Mouse (Mus musculus): ENCODE measurements at regions not wholly inside any gene's neighbourhood (a gene's known extent, or its start where the extent isn't known, plus 50 kb on each side); places are given as distances from the start of the nearest gene placed in this dataset.

- Histone ChIP-seq H3K4me2 (ENCODE audit: low read length) (no peak overlapping the region), H3K27me3 (replicated peaks; ENCODE audit: control insufficient read depth, insufficient read depth, low read length) (no peaks in the 10 kb centered on the region), H3K9me3 (ENCODE audit: control insufficient read depth, low read length) (no peaks in the 10 kb centered on the region), H3K9ac (ENCODE audit: low read depth, low read length) (no peak overlapping the region), H3K4me3 (ENCODE audit: low read length) (no peak overlapping the region), H3K36me3 (ENCODE audit: control insufficient read depth, insufficient read depth, low read length) (no peaks in the 10 kb centered on the region), H3K4me1 (ENCODE audit: control insufficient read depth, insufficient read depth, low read depth, low read length) (no peaks in the 10 kb centered on the region), H3K27ac (ENCODE audit: low read depth, low read length) (no peak overlapping the region)
- WGBS = 68% methylated on average over 10 of the region's 10 CpGs
- no peak for ATAC-seq
Measured at GRCm38 (mm10) chr17:51500751-51501150, 321.6 kb upstream of the Tbc1d5 start.

- no peak for ATAC-seq
- Histone ChIP-seq H3K27me3 (replicated peaks; ENCODE audit: control insufficient read depth, insufficient read depth, low read length) (no peaks in the 10 kb centered on the region), H3K4me3 (ENCODE audit: low read length) (no peak overlapping the region), H3K4me2 (ENCODE audit: low read length) (no peak overlapping the region), H3K4me1 (ENCODE audit: control insufficient read depth, insufficient read depth, low read depth, low read length) (no peaks in the 10 kb centered on the region), H3K27ac (ENCODE audit: low read depth, low read length) (no peak overlapping the region), H3K9ac (ENCODE audit: low read depth, low read length) (no peak overlapping the region), H3K36me3 (ENCODE audit: control insufficient read depth, insufficient read depth, low read length) (no peaks in the 10 kb centered on the region), H3K9me3 (ENCODE audit: control insufficient read depth, low read length) (no peaks in the 10 kb centered on the region)
- 80% methylated on average over 2 of the region's 2 CpGs for WGBS
Measured at GRCm38 (mm10) chr17:51499541-51499940, 320.4 kb upstream of the Tbc1d5 start.

GRCm38 (mm10) chr17:51495038-51495437, 315.9 kb upstream of the Tbc1d5 start:
- no peak overlapping the region for H3K9ac ChIP-seq (ENCODE audit: low read depth, low read length)
- 57% methylated on average over 2 of the region's 2 CpGs for WGBS
- no peaks in the 10 kb centered on the region for H3K36me3 ChIP-seq (ENCODE audit: control insufficient read depth, insufficient read depth, low read length)
- ATAC-seq = no peak
- no peak overlapping the region for H3K4me2 ChIP-seq (ENCODE audit: low read length)
- H3K27ac ChIP-seq (ENCODE audit: low read depth, low read length) = no peak overlapping the region
- no peaks in the 10 kb centered on the region for H3K27me3 ChIP-seq (replicated peaks; ENCODE audit: control insufficient read depth, insufficient read depth, low read length)
- no peaks in the 10 kb centered on the region for H3K4me1 ChIP-seq (ENCODE audit: control insufficient read depth, insufficient read depth, low read depth, low read length)
- H3K4me3 ChIP-seq (ENCODE audit: low read length) = no peak overlapping the region
- H3K9me3 ChIP-seq (ENCODE audit: control insufficient read depth, low read length) = no peaks in the 10 kb centered on the region

GRCm38 (mm10) chr17:51489386-51489785, 310.2 kb upstream of the Tbc1d5 start:
- ATAC-seq = no peak
- 86% methylated on average over 3 of the region's 3 CpGs for WGBS
- no peak overlapping the region for H3K4me3 ChIP-seq (ENCODE audit: low read length)
- H3K36me3 ChIP-seq (ENCODE audit: control insufficient read depth, insufficient read depth, low read length) = no peaks in the 10 kb centered on the region
- H3K9ac ChIP-seq (ENCODE audit: low read depth, low read length) = no peak overlapping the region
- H3K27ac ChIP-seq (ENCODE audit: low read depth, low read length) = no peak overlapping the region
- H3K4me1 ChIP-seq (ENCODE audit: control insufficient read depth, insufficient read depth, low read depth, low read length) = no peaks in the 10 kb centered on the region
- no peak overlapping the region for H3K4me2 ChIP-seq (ENCODE audit: low read length)
- no peaks in the 10 kb centered on the region for H3K9me3 ChIP-seq (ENCODE audit: control insufficient read depth, low read length)
- H3K27me3 ChIP-seq (replicated peaks; ENCODE audit: control insufficient read depth, insufficient read depth, low read length) = no peaks in the 10 kb centered on the region

- Histone ChIP-seq H3K4me3 (ENCODE audit: low read length) (no peak overlapping the region), H3K36me3 (ENCODE audit: control insufficient read depth, insufficient read depth, low read length) (no peaks in the 10 kb centered on the region), H3K4me1 (ENCODE audit: control insufficient read depth, insufficient read depth, low read depth, low read length) (no peaks in the 10 kb centered on the region), H3K27ac (ENCODE audit: low read depth, low read length) (no peak overlapping the region), H3K27me3 (replicated peaks; ENCODE audit: control insufficient read depth, insufficient read depth, low read length) (no peaks in the 10 kb centered on the region), H3K4me2 (ENCODE audit: low read length) (no peak overlapping the region), H3K9ac (ENCODE audit: low read depth, low read length) (no peak overlapping the region), H3K9me3 (ENCODE audit: control insufficient read depth, low read length) (no peaks in the 10 kb centered on the region)
- WGBS = 91% methylated on average over 3 of the region's 3 CpGs
- no peak for ATAC-seq
Measured at GRCm38 (mm10) chr17:51487918-51488445, 308.8 kb upstream of the Tbc1d5 start.

- H3K4me3 ChIP-seq (ENCODE audit: low read length) = no peak overlapping the region
- H3K9ac ChIP-seq (ENCODE audit: low read depth, low read length) = no peak overlapping the region
- H3K27ac ChIP-seq (ENCODE audit: low read depth, low read length) = no peak overlapping the region
- no peak for ATAC-seq
- 86% methylated on average over 7 of the region's 7 CpGs for WGBS
- no peaks in the 10 kb centered on the region for H3K4me1 ChIP-seq (ENCODE audit: control insufficient read depth, insufficient read depth, low read depth, low read length)
- no peak overlapping the region for H3K4me2 ChIP-seq (ENCODE audit: low read length)
- H3K36me3 ChIP-seq (ENCODE audit: control insufficient read depth, insufficient read depth, low read length) = no peaks in the 10 kb centered on the region
- no peaks in the 10 kb centered on the region for H3K9me3 ChIP-seq (ENCODE audit: control insufficient read depth, low read length)
- no peaks in the 10 kb centered on the region for H3K27me3 ChIP-seq (replicated peaks; ENCODE audit: control insufficient read depth, insufficient read depth, low read length)
Measured at GRCm38 (mm10) chr17:51477810-51478209, 298.7 kb upstream of the Tbc1d5 start.

- H3K9ac ChIP-seq (ENCODE audit: low read depth, low read length) = no peak overlapping the region
- H3K9me3 ChIP-seq (ENCODE audit: control insufficient read depth, low read length) = no peaks in the 10 kb centered on the region
- H3K36me3 ChIP-seq (ENCODE audit: control insufficient read depth, insufficient read depth, low read length) = no peaks in the 10 kb centered on the region
- no peaks in the 10 kb centered on the region for H3K4me1 ChIP-seq (ENCODE audit: control insufficient read depth, insufficient read depth, low read depth, low read length)
- H3K4me2 ChIP-seq (ENCODE audit: low read length) = no peak overlapping the region
- WGBS = 91% methylated on average over 8 of the region's 8 CpGs
- no peak for ATAC-seq
- H3K4me3 ChIP-seq (ENCODE audit: low read length) = no peak overlapping the region
- no peak overlapping the region for H3K27ac ChIP-seq (ENCODE audit: low read depth, low read length)
- H3K27me3 ChIP-seq (replicated peaks; ENCODE audit: control insufficient read depth, insufficient read depth, low read length) = no peaks in the 10 kb centered on the region
Measured at GRCm38 (mm10) chr17:51477404-51477803, 298.3 kb upstream of the Tbc1d5 start.

- Histone ChIP-seq H3K9ac (ENCODE audit: low read depth, low read length) (no peak overlapping the region), H3K4me3 (ENCODE audit: low read length) (peak overlapping the region; percentile 34), H3K4me2 (ENCODE audit: low read length) (peak overlapping the region; percentile 67), H3K27me3 (replicated peaks; ENCODE audit: control insufficient read depth, insufficient read depth, low read length) (no peaks in the 10 kb centered on the region), H3K4me1 (ENCODE audit: control insufficient read depth, insufficient read depth, low read depth, low read length) (peaks cover 2% of the 10 kb centered on the region), H3K9me3 (ENCODE audit: control insufficient read depth, low read length) (no peaks in the 10 kb centered on the region), H3K36me3 (ENCODE audit: control insufficient read depth, insufficient read depth, low read length) (no peaks in the 10 kb centered on the region), H3K27ac (ENCODE audit: low read depth, low read length) (no peak overlapping the region)
- ATAC-seq = no peak
- 29% methylated on average over 5 of the region's 5 CpGs for WGBS
Measured at GRCm38 (mm10) chr17:51462137-51462880, 283.2 kb upstream of the Tbc1d5 start.

GRCm38 (mm10) chr17:51461248-51461647, 282.1 kb upstream of the Tbc1d5 start:
- Histone ChIP-seq H3K4me3 (ENCODE audit: low read length) (peak overlapping the region; percentile 34), H3K36me3 (ENCODE audit: control insufficient read depth, insufficient read depth, low read length) (no peaks in the 10 kb centered on the region), H3K27me3 (replicated peaks; ENCODE audit: control insufficient read depth, insufficient read depth, low read length) (no peaks in the 10 kb centered on the region), H3K9ac (ENCODE audit: low read depth, low read length) (peak overlapping the region; percentile 29; the same call in 1 of the 2 replicates), H3K4me1 (ENCODE audit: control insufficient read depth, insufficient read depth, low read depth, low read length) (peaks cover 2% of the 10 kb centered on the region), H3K9me3 (ENCODE audit: control insufficient read depth, low read length) (no peaks in the 10 kb centered on the region), H3K27ac (ENCODE audit: low read depth, low read length) (no peak overlapping the region), H3K4me2 (ENCODE audit: low read length) (peak overlapping the region; percentile 67)
- WGBS = 49% methylated on average over 14 of the region's 14 CpGs
- 0 out of 2 replicates have a peak, but pooled peaks have one; percentile 71 for ATAC-seq

All from hindbrain, embryonic 16.5 days (tissue).